Mouse (Mus musculus) MN1 (cell line): ENCODE results near the gene Ghitm.
A peak's percentile ranks its signal among the peaks of the same experiment; 100 is the strongest.

ENCODE experiments used
- DNase-seq: peaks from one replicate; pipeline ENCODE4 v3.0.0-alpha.2; 2016; ENCODE audit warnings: low spot score

Ghitm gene

GRCm38 (mm10) chr14:37102484-37102883 is 32.6 kb downstream of the Ghitm start:
- DNase-seq: no peak

- DNase-seq: no peak
Observed at GRCm38 (mm10) chr14:37101531-37101930, 33.5 kb downstream of the Ghitm start.

GRCm38 (mm10) chr14:37097956-37098530 is 37.0 kb downstream of the Ghitm start, which contains the start of gene Cdhr1:
TSS of gene Cdhr1 (minus strand) at chr14:37098347.
- peak; percentile 6 for DNase-seq

GRCm38 (mm10) chr14:37095556-37095955 is 39.5 kb downstream of the Ghitm start:
- DNase-seq: no peak

- DNase-seq: no peak
Observed at GRCm38 (mm10) chr14:37094436-37094835, 40.6 kb downstream of the Ghitm start.

GRCm38 (mm10) chr14:37083755-37084154 is 51.3 kb downstream of the Ghitm start:
- no peak for DNase-seq

- no peak for DNase-seq
Observed at GRCm38 (mm10) chr14:37080724-37081123, 54.3 kb downstream of the Ghitm start.
